Mouse (Mus musculus) CH12.LX (cell line): Measurements from ENCODE around the gene Gsto2.

Experiments
- CTCF ChIP-seq, 2 experiments: IDR thresholded peaks in 1 of 2; conservative IDR thresholded peaks in 1 of 2; 2 replicates each; pipeline ENCODE4 v1.5.1; 2011 to 2012; ENCODE audit warnings: low read depth in 2 of 2, low read length in 2 of 2, improper control_type of control experiment in 1 of 2, inconsistent platforms in 1 of 2, mild to moderate bottlenecking in 1 of 2, moderate library complexity in 1 of 2
- EP300 ChIP-seq: IDR thresholded peaks from 2 replicates; pipeline ENCODE4 v1.6.1; 2011; ENCODE audit warnings: low read length, improper control_type of control experiment
- GABPA ChIP-seq: IDR thresholded peaks from 2 replicates; pipeline ENCODE4 v1.6.1; 2012; ENCODE audit warnings: low read depth, low read length, improper control_type of control experiment, inconsistent platforms; ENCODE audit not compliant: insufficient replicate concordance
- JUND ChIP-seq: conservative IDR thresholded peaks from 2 replicates; pipeline ENCODE4 v1.6.1; 2011; ENCODE audit warnings: low read depth, low read length, improper control_type of control experiment
- KAT2A ChIP-seq: IDR thresholded peaks from 2 replicates; pipeline ENCODE4 v1.6.1; 2012; ENCODE audit warnings: low read length, improper control_type of control experiment, inconsistent platforms; ENCODE audit not compliant: insufficient replicate concordance
- POLR2A ChIP-seq: IDR thresholded peaks from 2 replicates; pipeline ENCODE4 v1.6.1; 2011; ENCODE audit warnings: low read depth, mild to moderate bottlenecking, improper control_type of control experiment, low read length
- SIN3A ChIP-seq: IDR thresholded peaks from 2 replicates; pipeline ENCODE4 v1.6.1; 2012; ENCODE audit warnings: low read length, improper control_type of control experiment, inconsistent platforms
- TCF12 ChIP-seq: IDR thresholded peaks from 2 replicates; pipeline ENCODE4 v1.6.1; 2014; ENCODE audit warnings: low read depth, mild to moderate bottlenecking, inconsistent platforms, low read length, improper control_type of control experiment
- UBTF ChIP-seq: IDR thresholded peaks from 2 replicates; pipeline ENCODE4 v1.6.1; 2012; ENCODE audit warnings: low read depth, mild to moderate bottlenecking, inconsistent platforms, low read length, improper control_type of control experiment, moderate library complexity
- USF1 ChIP-seq: IDR thresholded peaks from 2 replicates; pipeline ENCODE4 v1.6.1; 2014; ENCODE audit warnings: low read depth, mild to moderate bottlenecking, inconsistent platforms, low read length, improper control_type of control experiment
- USF2 ChIP-seq: conservative IDR thresholded peaks from 2 replicates; pipeline ENCODE4 v1.6.1; 2011; ENCODE audit warnings: low read depth, low read length, improper control_type of control experiment
- ZC3H11A ChIP-seq: IDR thresholded peaks from 2 replicates; pipeline ENCODE4 v1.6.1; 2012; ENCODE audit warnings: low read depth, mild to moderate bottlenecking, inconsistent platforms, low read length, improper control_type of control experiment
- ZNF384 ChIP-seq: IDR thresholded peaks from 2 replicates; pipeline ENCODE4 v1.6.1; 2012; ENCODE audit warnings: low read depth, low read length, improper control_type of control experiment, inconsistent platforms

GRCm38 (mm10) chr19:47882882-47883254 lies 17.5 kb downstream of the Gsto2 start:
- TF ChIP-seq POLR2A (no peak), CTCF (conservative IDR thresholded peaks at IDR 0.05 in 1 of 2, IDR thresholded peaks at IDR 0.05 in 1 of 2; ENCODE audit: low read depth in 2 of 2, low read length in 2 of 2) (no peak), ZC3H11A (no peak), USF1 (no peak), JUND (no peak), KAT2A (no peak), TCF12 (no peak), SIN3A (no peak), GABPA (no peak), EP300 (no peak), USF2 (no peak), UBTF (no peak), ZNF384 (no peak)
